Mouse (Mus musculus) thymus, adult 2 months (tissue): ENCODE measurements around the gene 1700021F05Rik.

Experiments used
- CTCF ChIP-seq: fragments of 200-500 bp; IDR thresholded peaks from 2 replicates; pipeline ENCODE4 v1.5.1; 2012; ENCODE audit warnings: mild to moderate bottlenecking, control low read depth, low read length, moderate library complexity, borderline replicate concordance; ENCODE audit not compliant: control insufficient read depth, poor library complexity, insufficient read depth; ENCODE audit errors: extremely low read depth
- POLR2A ChIP-seq: fragments of 200-500 bp; IDR thresholded peaks from 2 replicates; pipeline ENCODE4 v1.6.1; 2012; ENCODE audit warnings: mild to moderate bottlenecking, low read length, control low read depth, moderate library complexity; ENCODE audit not compliant: control insufficient read depth, poor library complexity, insufficient read depth; ENCODE audit errors: extremely low read depth

DNA sequence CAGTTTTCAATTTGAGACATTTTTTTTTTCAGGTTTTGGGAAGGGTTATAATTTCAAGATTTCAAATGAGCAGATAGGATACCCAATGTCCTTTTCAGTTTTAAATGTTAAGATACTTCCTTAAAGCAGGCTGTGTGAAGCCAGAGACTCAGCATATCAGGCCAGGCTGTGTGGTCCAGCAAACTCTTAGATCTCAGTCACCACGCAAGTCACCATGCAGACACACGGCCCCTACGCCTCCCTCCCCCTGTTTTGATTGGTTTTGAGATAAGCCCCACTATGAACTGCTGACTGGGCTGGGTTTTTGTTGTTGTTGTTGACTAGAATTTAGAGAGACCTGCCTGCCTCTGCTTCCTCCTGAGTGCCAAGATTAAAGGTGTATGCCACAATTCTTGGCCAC, 40.5 kb upstream of the 1700021F05Rik start:
- TF ChIP-seq POLR2A (no peak), CTCF (no peak)
